In genomic region chr1:181842781-181843180, GRCm38 (mm10) we compare ENCODE assay signal across 8 mouse cellular contexts. TPM values are rescaled to one million over a fixed set of nuclear protein-coding genes. Genes with fewer than 3 reads are reported as not detected.
DNase-seq lines count a peak whose midpoint lies in the region; ATAC-seq and TF ChIP-seq lines count a peak whose summit lies in the region.

Gene Lbr (minus strand): TSS chr1:181843046.

- peak within 1 kb of the TSS; percentile 75 for H3K4me2 ChIP-seq in forebrain, embryonic 13.5 days
- H3K4me2 ChIP-seq in liver, embryonic 11.5 days = peak within 1 kb of the TSS; percentile 88
- peak within 1 kb of the TSS; percentile 71 for H3K4me2 ChIP-seq in neural tube, embryonic 14.5 days (ENCODE audit: low read depth, low read length)

- H3K4me1 ChIP-seq in forebrain, embryonic 13.5 days = peaks cover 38% of the 10 kb centered on the region
- peaks cover 33% of the 10 kb centered on the region for H3K4me1 ChIP-seq in hindbrain, embryonic 10.5 days (replicated peaks)
- peaks cover 27% of the 10 kb centered on the region for H3K4me1 ChIP-seq in liver, embryonic 11.5 days (replicated peaks; ENCODE audit: control insufficient read depth, insufficient read depth, low read length)
- peaks cover 19% of the 10 kb centered on the region for H3K4me1 ChIP-seq in neural tube, embryonic 14.5 days (ENCODE audit: control insufficient read depth, insufficient read depth, low read length)

- no peaks in the 10 kb centered on the region for H3K27me3 ChIP-seq in forebrain, embryonic 13.5 days
- peaks cover 9% of the 10 kb centered on the region for H3K27me3 ChIP-seq in hindbrain, embryonic 10.5 days (ENCODE audit: insufficient read depth, poor library complexity, severe bottlenecking)
- no peaks in the 10 kb centered on the region for H3K27me3 ChIP-seq in liver, embryonic 11.5 days (replicated peaks; ENCODE audit: control insufficient read depth, insufficient read depth, low read length)
- no peaks in the 10 kb centered on the region for H3K27me3 ChIP-seq in neural tube, embryonic 14.5 days (ENCODE audit: control insufficient read depth, insufficient read depth, low read length)

- H3K27ac ChIP-seq in layer of hippocampus, adult 2 months = peak within 1 kb of the TSS; percentile 95
- peak within 1 kb of the TSS; percentile 91 for H3K27ac ChIP-seq in forebrain, embryonic 13.5 days
- peak within 1 kb of the TSS; percentile 97 for H3K27ac ChIP-seq in hindbrain, embryonic 10.5 days
- peak within 1 kb of the TSS; percentile 97 for H3K27ac ChIP-seq in liver, embryonic 11.5 days (ENCODE audit: low read depth, low read length)
- H3K27ac ChIP-seq in neural tube, embryonic 14.5 days (ENCODE audit: low read depth, low read length) = peak within 1 kb of the TSS; percentile 89

- TF ChIP-seq CTCF in layer of hippocampus, adult 2 months (conservative IDR thresholded peaks at IDR 0.05) = no peak

- WGBS in forebrain, embryonic 13.5 days = under 1% methylated on average over 14 of the region's 14 CpGs
- WGBS in hindbrain, embryonic 10.5 days = under 1% methylated on average over 14 of the region's 14 CpGs
- under 1% methylated on average over 14 of the region's 14 CpGs for WGBS in liver, embryonic 11.5 days
- under 1% methylated on average over 14 of the region's 14 CpGs for WGBS in neural tube, embryonic 14.5 days

- peak within 1 kb of the TSS; percentile 90 for H3K9ac ChIP-seq in forebrain, embryonic 13.5 days
- peak within 1 kb of the TSS; percentile 96 for H3K9ac ChIP-seq in liver, embryonic 11.5 days (ENCODE audit: low read depth, low read length)
- peak within 1 kb of the TSS; percentile 86 for H3K9ac ChIP-seq in neural tube, embryonic 14.5 days (replicated peaks; ENCODE audit: low read depth, low read length)

- peaks cover 4% of the 10 kb centered on the region; the same call in 1 of the 2 replicates for H3K36me3 ChIP-seq in forebrain, embryonic 13.5 days (ENCODE audit: poor library complexity, severe bottlenecking)
- peaks cover 9% of the 10 kb centered on the region for H3K36me3 ChIP-seq in hindbrain, embryonic 10.5 days
- H3K36me3 ChIP-seq in liver, embryonic 11.5 days (ENCODE audit: control insufficient read depth, insufficient read depth, low read length) = peaks cover 4% of the 10 kb centered on the region; the same call in 1 of the 2 replicates
- no peaks in the 10 kb centered on the region for H3K36me3 ChIP-seq in neural tube, embryonic 14.5 days (ENCODE audit: control insufficient read depth, insufficient read depth, low read length)

- no peak for DNase-seq in layer of hippocampus, adult 2 months (ENCODE audit: low spot score in 2 of 2)
- DNase-seq in layer of hippocampus, adult 11-12 months (ENCODE audit: low spot score) = no peak
- no peak for DNase-seq in adrenal gland, adult 18-20 months (ENCODE audit: low spot score in 2 of 2)
- DNase-seq in hindbrain, embryonic 10.5 days (ENCODE audit: low spot score) = no peak
- DNase-seq in liver, embryonic 11.5 days (ENCODE audit: low spot score) = no peak
- no peak for DNase-seq in testis, postnatal 14 days (ENCODE audit: low spot score)

- ATAC-seq in forebrain, embryonic 13.5 days = no peak
- ATAC-seq in liver, embryonic 11.5 days (replicated peaks; ENCODE audit: low FRiP score) = no peak
- ATAC-seq in neural tube, embryonic 14.5 days (ENCODE audit: low read depth) = no peak

- H3K4me3 ChIP-seq in layer of hippocampus, adult 2 months = peak within 1 kb of the TSS; percentile 74
- peak within 1 kb of the TSS; percentile 71 for H3K4me3 ChIP-seq in forebrain, embryonic 13.5 days
- peak within 1 kb of the TSS; percentile 87 for H3K4me3 ChIP-seq in hindbrain, embryonic 10.5 days
- peak within 1 kb of the TSS; percentile 96 for H3K4me3 ChIP-seq in liver, embryonic 11.5 days (ENCODE audit: low read depth, low read length)
- peak within 1 kb of the TSS; percentile 95 for H3K4me3 ChIP-seq in neural tube, embryonic 14.5 days (ENCODE audit: low read depth, low read length)

- H3K9me3 ChIP-seq in forebrain, embryonic 13.5 days (replicated peaks) = no peaks in the 10 kb centered on the region
- H3K9me3 ChIP-seq in hindbrain, embryonic 10.5 days = no peaks in the 10 kb centered on the region
- H3K9me3 ChIP-seq in liver, embryonic 11.5 days (ENCODE audit: control insufficient read depth, low read length) = no peaks in the 10 kb centered on the region
- H3K9me3 ChIP-seq in neural tube, embryonic 14.5 days (ENCODE audit: control insufficient read depth, low read length) = no peaks in the 10 kb centered on the region

RNA-seq across cellular contexts. Expression of gene Lbr, which starts in this region (rescaled TPM):
- total RNA-seq in layer of hippocampus, adult 2 months (2021) = 10 to 100 TPM; 12.0 to 15.7 TPM
- total RNA-seq in adrenal gland, adult 18-20 months (2021) = 10 to 100 TPM; 15.6 to 17.9 TPM
- 93.6 and 102 TPM in 2 replicates for polyA plus RNA-seq in forebrain, embryonic 13.5 days (2015; fragmentation: Nextera tagmentation; extraction: Ambion mirVana)
- polyA plus RNA-seq in hindbrain, embryonic 10.5 days (2016; fragmentation: Nextera tagmentation; extraction: Ambion mirVana) = 135 and 189 TPM in 2 replicates
- polyA plus RNA-seq in liver, embryonic 11.5 days (2014; fragmentation: Nextera tagmentation; extraction: Ambion mirVana) = 229 and 276 TPM in 2 replicates
- 24.3 and 33.5 TPM in 2 replicates for polyA plus RNA-seq in neural tube, embryonic 14.5 days (2014; fragmentation: Nextera tagmentation; extraction: Ambion mirVana)
